Mouse (Mus musculus): ENCODE measurements around the gene Klra10. TPM values are rescaled to one million over a fixed set of nuclear protein-coding genes. Genes with fewer than 3 reads are reported as not detected.
"Not testable (repeated sequence)": the region's sequence is repeated elsewhere in the genome, so short reads cannot be mapped to it uniquely, and the experiment has no call there.

Klra10 gene
- total RNA-seq (2014; rRNA removed) (not detected in 2 replicates), polyA plus RNA-seq (2015; fragmentation: Nextera tagmentation; extraction: Ambion mirVana) (not detected in 2 replicates)

DNA sequence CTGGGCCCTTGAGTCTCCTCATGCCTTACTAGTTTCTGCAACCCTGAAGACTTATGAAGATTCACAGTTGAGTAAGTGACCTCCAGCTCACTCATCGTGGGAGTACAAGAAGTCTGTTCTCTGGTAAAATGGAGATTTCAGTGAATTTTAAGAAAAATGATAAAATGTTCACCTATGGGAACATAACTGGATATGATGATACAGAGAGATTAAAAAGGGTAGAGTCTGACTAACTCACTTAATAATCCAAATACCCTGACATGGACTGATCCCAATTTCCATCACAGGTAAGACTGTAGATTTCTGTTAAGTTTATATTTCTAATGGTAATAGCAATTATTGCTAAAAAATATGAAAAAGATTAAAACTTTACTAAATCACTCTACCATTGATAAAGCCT, at the start of gene Klra10:
Gene Klra10 (minus strand): TSS at position 101 of the 400 bp plus-strand sequence.
- not testable (repeated sequence) for H3K4me2 ChIP-seq (ENCODE audit: low read depth, low read length, poor library complexity, severe bottlenecking); H3K27me3 ChIP-seq (ENCODE audit: insufficient read depth, low read length); H3K9ac ChIP-seq (replicated peaks; ENCODE audit: low read length, poor library complexity, severe bottlenecking); DNase-seq (ENCODE audit: low spot score); H3K4me1 ChIP-seq (ENCODE audit: insufficient read depth, low read length); H3K4me3 ChIP-seq (ENCODE audit: low read depth, low read length); H3K27ac ChIP-seq (ENCODE audit: low read depth, low read length); ATAC-seq (ENCODE audit: low FRiP score); H3K36me3 ChIP-seq (ENCODE audit: insufficient read depth, low read length); H3K9me3 ChIP-seq (ENCODE audit: low read length)
- 64% methylated on average over 1 of the region's 1 CpGs for WGBS

DNA sequence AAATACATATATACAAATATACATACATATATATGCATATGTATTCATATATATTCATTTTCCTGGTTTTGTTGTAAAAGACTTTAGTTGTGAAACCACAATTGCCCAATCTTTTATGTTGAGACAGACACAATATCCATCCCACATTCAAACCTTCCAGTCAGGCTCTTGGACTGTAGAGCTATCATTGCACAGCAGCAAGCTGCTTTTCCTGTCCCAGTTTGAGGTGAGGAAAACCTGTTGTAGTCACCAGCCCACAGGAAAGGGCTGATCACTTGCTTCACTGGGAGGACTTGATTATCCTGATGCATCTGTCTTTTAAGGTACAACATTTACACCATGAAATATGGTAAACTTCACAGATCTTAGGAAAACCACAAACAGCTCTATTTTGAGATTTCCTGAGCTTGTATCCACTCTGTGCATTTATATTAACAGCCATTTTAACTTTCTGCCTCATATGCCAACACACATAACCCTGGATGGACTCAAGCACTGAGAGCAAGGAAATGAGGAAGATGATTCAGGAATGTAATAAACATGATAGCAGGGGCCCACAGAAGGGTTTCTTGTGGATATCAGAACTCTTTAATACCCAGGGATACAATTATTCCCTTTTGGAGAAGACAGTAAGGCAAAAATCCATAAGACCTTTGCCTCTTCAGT, 6.4 kb upstream of the Klra10 start:
- ATAC-seq (ENCODE audit: low FRiP score) (no peak), DNase-seq (ENCODE audit: low spot score) (no peak)
- H3K9ac ChIP-seq (replicated peaks; ENCODE audit: low read length, poor library complexity, severe bottlenecking) = no peak overlapping the region
- TF ChIP-seq CTCF (IDR thresholded peaks at IDR 0.05) = no peak
- H3K27ac ChIP-seq (ENCODE audit: low read depth, low read length) = no peak overlapping the region
- no peak overlapping the region for H3K4me2 ChIP-seq (ENCODE audit: low read depth, low read length, poor library complexity, severe bottlenecking)
- H3K9me3 ChIP-seq (ENCODE audit: low read length) = peaks cover 9% of the 10 kb centered on the region
- H3K4me1 ChIP-seq (ENCODE audit: insufficient read depth, low read length) = no peaks in the 10 kb centered on the region
- no peaks in the 10 kb centered on the region for H3K27me3 ChIP-seq (ENCODE audit: insufficient read depth, low read length)
- no peaks in the 10 kb centered on the region for H3K36me3 ChIP-seq (ENCODE audit: insufficient read depth, low read length)
- no peak overlapping the region for H3K4me3 ChIP-seq (ENCODE audit: low read depth, low read length)

DNA sequence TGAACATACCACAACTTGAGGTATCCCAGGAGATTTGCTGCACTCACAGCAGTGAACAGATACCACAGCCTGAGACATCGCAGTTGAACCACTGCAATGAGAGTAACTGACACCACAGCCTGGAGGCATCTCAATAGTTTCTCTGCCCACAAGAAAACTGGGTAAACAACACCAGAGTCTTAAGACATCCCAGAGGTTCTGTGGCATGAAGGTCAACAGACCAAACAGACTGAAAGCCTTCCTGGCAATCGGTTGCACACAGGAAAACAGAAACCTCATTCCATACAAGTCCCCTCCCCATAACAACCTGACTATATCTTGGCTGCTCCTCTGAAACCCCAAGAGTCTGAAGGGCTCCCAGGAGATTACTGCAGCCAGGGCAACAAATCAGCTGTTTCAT, 26.4 kb downstream of the Klra10 start:
- no peak for DNase-seq (ENCODE audit: low spot score)
- Histone ChIP-seq H3K36me3 (ENCODE audit: insufficient read depth, low read length) (no peaks in the 10 kb centered on the region), H3K4me1 (ENCODE audit: insufficient read depth, low read length) (no peaks in the 10 kb centered on the region), H3K27ac (ENCODE audit: low read depth, low read length) (no peak overlapping the region), H3K27me3 (ENCODE audit: insufficient read depth, low read length) (no peaks in the 10 kb centered on the region), H3K4me2 (ENCODE audit: low read depth, low read length, poor library complexity, severe bottlenecking) (no peak overlapping the region), H3K9me3 (ENCODE audit: low read length) (peaks cover 23% of the 10 kb centered on the region), H3K9ac (replicated peaks; ENCODE audit: low read length, poor library complexity, severe bottlenecking) (no peak overlapping the region), H3K4me3 (ENCODE audit: low read depth, low read length) (no peak overlapping the region)
- TF ChIP-seq CTCF (IDR thresholded peaks at IDR 0.05) = no peak
- ATAC-seq (ENCODE audit: low FRiP score) = no peak; the same call in 1 of the 2 replicates
- 92% methylated on average over 2 of the region's 2 CpGs for WGBS

DNA sequence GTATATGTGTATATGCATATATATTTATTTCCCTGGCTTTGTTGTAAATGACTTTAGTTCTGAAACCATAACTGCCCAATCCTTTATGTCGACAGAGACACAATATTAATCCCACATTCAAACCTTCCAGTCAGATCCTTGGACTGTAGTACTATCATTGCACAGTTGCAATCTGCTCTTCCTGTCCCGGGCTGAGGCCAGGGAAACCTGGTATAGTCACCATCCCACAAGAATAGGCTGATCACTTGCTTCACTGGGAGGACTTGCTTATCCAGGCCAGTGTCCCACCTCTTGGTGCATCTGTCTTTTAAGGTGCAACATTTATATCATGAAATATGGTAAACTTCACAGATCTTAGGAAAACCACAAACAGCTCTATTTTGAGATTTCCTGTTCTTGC, 44.2 kb downstream of the Klra10 start:
- 63% methylated on average over 2 of the region's 2 CpGs for WGBS
- H3K9ac ChIP-seq (replicated peaks; ENCODE audit: low read length, poor library complexity, severe bottlenecking) = no peak overlapping the region
- H3K9me3 ChIP-seq (ENCODE audit: low read length) = peaks cover 9% of the 10 kb centered on the region; the same call in 1 of the 2 replicates
- TF ChIP-seq CTCF (IDR thresholded peaks at IDR 0.05) = no peak
- H3K27me3 ChIP-seq (ENCODE audit: insufficient read depth, low read length) = no peaks in the 10 kb centered on the region
- no peaks in the 10 kb centered on the region for H3K36me3 ChIP-seq (ENCODE audit: insufficient read depth, low read length)
- no peak overlapping the region for H3K4me3 ChIP-seq (ENCODE audit: low read depth, low read length)
- no peaks in the 10 kb centered on the region for H3K4me1 ChIP-seq (ENCODE audit: insufficient read depth, low read length)
- no peak for ATAC-seq (ENCODE audit: low FRiP score)
- H3K4me2 ChIP-seq (ENCODE audit: low read depth, low read length, poor library complexity, severe bottlenecking) = no peak overlapping the region
- H3K27ac ChIP-seq (ENCODE audit: low read depth, low read length) = no peak overlapping the region
- no peak for DNase-seq (ENCODE audit: low spot score)

DNA sequence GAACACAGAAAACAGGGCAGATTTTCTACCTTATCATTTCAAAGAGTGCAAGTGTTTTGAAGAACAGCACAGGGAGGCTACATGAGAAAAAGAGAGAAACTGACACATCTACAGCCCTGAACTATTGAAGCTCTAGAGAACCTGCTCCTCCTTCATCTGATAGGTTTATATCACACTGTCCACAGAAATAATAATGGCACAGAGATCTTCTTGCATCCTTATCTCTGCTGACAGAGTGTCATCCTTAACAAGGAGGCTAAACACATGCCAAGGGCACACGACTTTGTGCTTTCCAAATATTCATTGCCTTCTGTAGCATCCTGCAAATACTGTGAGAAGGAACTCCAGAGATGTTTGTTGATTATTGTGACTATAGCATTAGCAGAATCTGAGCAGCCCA, 45.1 kb downstream of the Klra10 start:
- Histone ChIP-seq H3K36me3 (ENCODE audit: insufficient read depth, low read length) (no peaks in the 10 kb centered on the region), H3K4me3 (ENCODE audit: low read depth, low read length) (no peak overlapping the region), H3K4me1 (ENCODE audit: insufficient read depth, low read length) (no peaks in the 10 kb centered on the region), H3K27ac (ENCODE audit: low read depth, low read length) (no peak overlapping the region), H3K9ac (replicated peaks; ENCODE audit: low read length, poor library complexity, severe bottlenecking) (no peak overlapping the region), H3K27me3 (ENCODE audit: insufficient read depth, low read length) (no peaks in the 10 kb centered on the region), H3K9me3 (ENCODE audit: low read length) (peaks cover 9% of the 10 kb centered on the region; the same call in 1 of the 2 replicates), H3K4me2 (ENCODE audit: low read depth, low read length, poor library complexity, severe bottlenecking) (no peak overlapping the region)
- DNase-seq (ENCODE audit: low spot score) (no peak), ATAC-seq (ENCODE audit: low FRiP score) (no peak)
- no peak for TF ChIP-seq CTCF (IDR thresholded peaks at IDR 0.05)
- 49% methylated on average over 1 of the region's 1 CpGs for WGBS

DNA sequence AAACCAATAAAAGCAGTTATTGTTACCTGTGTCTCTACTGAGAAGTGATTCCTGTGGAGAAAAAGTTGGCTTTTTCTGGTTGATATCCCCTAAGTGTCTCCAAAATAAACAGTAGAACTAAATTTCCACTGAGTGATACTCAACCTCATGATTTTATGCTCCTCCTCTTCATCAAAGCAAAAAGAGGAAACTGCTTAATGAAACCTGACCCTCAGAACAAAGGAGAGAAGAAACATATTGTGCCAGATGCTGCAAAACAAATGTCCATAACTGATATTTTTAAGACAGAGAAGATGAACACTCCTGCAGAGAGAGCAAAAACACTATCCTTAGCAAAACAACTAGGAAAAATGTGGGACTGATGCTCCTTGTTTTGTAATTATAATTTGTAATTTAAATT, 48.5 kb downstream of the Klra10 start, which contains the start of gene Klra7:
Gene Klra7 (minus strand): TSS at position 101 of the 400 bp plus-strand sequence.
- Histone ChIP-seq H3K4me1 (ENCODE audit: insufficient read depth, low read length) (no peaks in the 10 kb centered on the region), H3K9ac (replicated peaks; ENCODE audit: low read length, poor library complexity, severe bottlenecking) (no peak within 1 kb of the TSS), H3K27ac (ENCODE audit: low read depth, low read length) (no peak within 1 kb of the TSS), H3K9me3 (ENCODE audit: low read length) (peaks cover 9% of the 10 kb centered on the region; the same call in 1 of the 2 replicates), H3K36me3 (ENCODE audit: insufficient read depth, low read length) (no peaks in the 10 kb centered on the region), H3K27me3 (ENCODE audit: insufficient read depth, low read length) (no peaks in the 10 kb centered on the region), H3K4me3 (ENCODE audit: low read depth, low read length) (no peak within 1 kb of the TSS), H3K4me2 (ENCODE audit: low read depth, low read length, poor library complexity, severe bottlenecking) (no peak within 1 kb of the TSS)
- TF ChIP-seq CTCF (IDR thresholded peaks at IDR 0.05) = no peak
- ATAC-seq (ENCODE audit: low FRiP score) (no peak), DNase-seq (ENCODE audit: low spot score) (no peak)

Other genes starting within 250 kb of the Klra10 start
- not detected in 2 replicates for gene Klra4, start 214.7 kb downstream of the Klra10 start, total RNA-seq (2014; rRNA removed)
- gene Klra4, start 214.7 kb downstream of the Klra10 start, polyA plus RNA-seq (2015; fragmentation: Nextera tagmentation; extraction: Ambion mirVana) = not detected in 2 replicates
- not detected in 2 replicates for gene Klra8, start 152.0 kb downstream of the Klra10 start, total RNA-seq (2014; rRNA removed)
- gene Klra8, start 152.0 kb downstream of the Klra10 start, polyA plus RNA-seq (2015; fragmentation: Nextera tagmentation; extraction: Ambion mirVana) = not detected in 2 replicates
- not detected in 2 replicates for gene Klra9, start 88.8 kb downstream of the Klra10 start, total RNA-seq (2014; rRNA removed)
- not detected in 2 replicates for gene Klra9, start 88.8 kb downstream of the Klra10 start, polyA plus RNA-seq (2015; fragmentation: Nextera tagmentation; extraction: Ambion mirVana)
- gene Klra7, start 48.6 kb downstream of the Klra10 start, total RNA-seq (2014; rRNA removed) = not detected in 2 replicates
- not detected in 2 replicates for gene Klra7, start 48.6 kb downstream of the Klra10 start, polyA plus RNA-seq (2015; fragmentation: Nextera tagmentation; extraction: Ambion mirVana)
- not detected in 2 replicates for gene Klra3, start 55.6 kb upstream of the Klra10 start, total RNA-seq (2014; rRNA removed)
- not detected in 2 replicates for gene Klra3, start 55.6 kb upstream of the Klra10 start, polyA plus RNA-seq (2015; fragmentation: Nextera tagmentation; extraction: Ambion mirVana)
- gene Klra1, start 104.9 kb upstream of the Klra10 start, total RNA-seq (2014; rRNA removed) = not detected in 2 replicates
- not detected in 2 replicates for gene Klra1, start 104.9 kb upstream of the Klra10 start, polyA plus RNA-seq (2015; fragmentation: Nextera tagmentation; extraction: Ambion mirVana)

Measured in midbrain, postnatal 0 days (tissue).